Mouse (Mus musculus): Measurements from ENCODE around the gene Ifitm6. TPM values are rescaled to one million over a fixed set of nuclear protein-coding genes. Genes with fewer than 3 reads are reported as not detected.
"Not testable (repeated sequence)": the region's sequence is repeated elsewhere in the genome, so short reads cannot be mapped to it uniquely, and the experiment has no call there.

Gene Ifitm6
- total RNA-seq, 2 experiments from 2014 or later = not detected

- no peak for DNase-seq (ENCODE audit: low spot score in 2 of 2)
Measured at GRCm38 (mm10) chr7:141009665-141010064, 8.1 kb downstream of the Ifitm6 start.

GRCm38 (mm10) chr7:141008938-141009660 lies 8.6 kb downstream of the Ifitm6 start:
- DNase-seq (ENCODE audit: low spot score in 2 of 2) = peak; percentile 37 to 50

- DNase-seq (ENCODE audit: low spot score in 2 of 2) = no peak
Measured at GRCm38 (mm10) chr7:141008312-141008761, 9.4 kb downstream of the Ifitm6 start.

- no peak for DNase-seq (ENCODE audit: low spot score in 2 of 2)
Measured at GRCm38 (mm10) chr7:141006914-141007313, 10.8 kb downstream of the Ifitm6 start.

- no peak for DNase-seq (ENCODE audit: low spot score in 2 of 2)
Measured at GRCm38 (mm10) chr7:141006446-141006845, 11.3 kb downstream of the Ifitm6 start.

GRCm38 (mm10) chr7:141003248-141004010 lies 14.3 kb downstream of the Ifitm6 start:
- DNase-seq (ENCODE audit: low spot score in 2 of 2) = no peak

GRCm38 (mm10) chr7:141000881-141001708 lies 16.6 kb downstream of the Ifitm6 start:
- no peak for DNase-seq (ENCODE audit: low spot score in 2 of 2)

GRCm38 (mm10) chr7:140998853-140999700 lies 18.6 kb downstream of the Ifitm6 start:
- no peak for DNase-seq (ENCODE audit: low spot score in 2 of 2)

- no peak for DNase-seq (ENCODE audit: low spot score in 2 of 2)
Measured at GRCm38 (mm10) chr7:140997817-140998216, 19.9 kb downstream of the Ifitm6 start.

- DNase-seq (ENCODE audit: low spot score in 2 of 2) = no peak
Measured at GRCm38 (mm10) chr7:140991117-140991689, 26.5 kb downstream of the Ifitm6 start.

- no peak for DNase-seq (ENCODE audit: low spot score in 2 of 2)
Measured at GRCm38 (mm10) chr7:140990622-140991021, 27.1 kb downstream of the Ifitm6 start.

- no peak for DNase-seq (ENCODE audit: low spot score in 2 of 2)
Measured at GRCm38 (mm10) chr7:140990185-140990584, 27.5 kb downstream of the Ifitm6 start.

GRCm38 (mm10) chr7:140989022-140989421 lies 28.7 kb downstream of the Ifitm6 start:
- DNase-seq (ENCODE audit: low spot score in 2 of 2) = no peak

GRCm38 (mm10) chr7:140987182-140988138 lies 30.3 kb downstream of the Ifitm6 start:
- DNase-seq (ENCODE audit: low spot score in 2 of 2) = peak in 1 of 2 experiments; percentile 12

GRCm38 (mm10) chr7:140982971-140983370 lies 34.8 kb downstream of the Ifitm6 start:
- DNase-seq (ENCODE audit: low spot score in 2 of 2) = no peak

GRCm38 (mm10) chr7:140981704-140982103 lies 36.0 kb downstream of the Ifitm6 start:
- DNase-seq (ENCODE audit: low spot score in 2 of 2) = no peak

GRCm38 (mm10) chr7:140976720-140977119 lies 41.0 kb downstream of the Ifitm6 start:
- not testable (repeated sequence) for DNase-seq (ENCODE audit: low spot score in 2 of 2)

- no peak for DNase-seq (ENCODE audit: low spot score in 2 of 2)
Measured at GRCm38 (mm10) chr7:140975465-140975864, 42.3 kb downstream of the Ifitm6 start.

GRCm38 (mm10) chr7:140974940-140975339 lies 42.8 kb downstream of the Ifitm6 start:
- no peak for DNase-seq (ENCODE audit: low spot score in 2 of 2)
